Mouse (Mus musculus) cerebellum, adult 18-20 months (tissue): ENCODE measurements around the gene Scamp2.

ENCODE experiments used
- DNase-seq, 2 experiments: peaks; one replicate each; pipeline ENCODE4 v3.0.0; 2021

The Scamp2 gene

GRCm38 (mm10) chr9:57629118-57629874 lies 68.6 kb downstream of the Scamp2 start:
- peak; percentile 78 to 83 for DNase-seq

GRCm38 (mm10) chr9:57633481-57634024 lies 72.8 kb downstream of the Scamp2 start:
- no peak for DNase-seq

GRCm38 (mm10) chr9:57637272-57637671 lies 76.5 kb downstream of the Scamp2 start:
- no peak for DNase-seq

GRCm38 (mm10) chr9:57637741-57638322 lies 77.1 kb downstream of the Scamp2 start:
- DNase-seq = peak in 1 of 2 experiments; percentile 33
